Mouse (Mus musculus) bone marrow macrophage, adult 2 months (primary cell): ENCODE measurements around the gene Zfp607b. TPM values are rescaled to one million over a fixed set of nuclear protein-coding genes. Genes with fewer than 3 reads are reported as not detected.

Experiments
- H3K27ac ChIP-seq: 2 replicates; pipeline ENCODE4 v1.5.1; 2012; ENCODE audit warnings: low read depth, low read length; ENCODE audit not compliant: insufficient read depth
- H3K4me1 ChIP-seq: 2 replicates; pipeline ENCODE4 v1.6.1; 2012; ENCODE audit warnings: low read length; ENCODE audit not compliant: control insufficient read depth, insufficient read depth
- H3K4me3 ChIP-seq: 2 replicates; pipeline ENCODE4 v1.5.1; 2012; ENCODE audit warnings: mild to moderate bottlenecking, low read length, moderate library complexity; ENCODE audit not compliant: insufficient read depth
- CTCF ChIP-seq: IDR thresholded peaks from 2 replicates; pipeline ENCODE4 v1.5.1; 2012; ENCODE audit warnings: low read depth, mild to moderate bottlenecking, low read length, moderate library complexity
- POLR2A ChIP-seq: IDR thresholded peaks from 2 replicates; pipeline ENCODE4 v1.6.1; 2012; ENCODE audit warnings: mild to moderate bottlenecking, low read depth, low read length, borderline replicate concordance
- polyA plus RNA-seq: library from polyadenylated mRNA; stranded (reverse); fragments of >200 nt; gene quantifications from 2 replicates; pipeline ENCODE4 v1.2.4, GENCODE M21; 2012; ENCODE audit not compliant: missing spikeins, insufficient read depth, insufficient read length

Zfp607b gene
- polyA plus RNA-seq, 1 experiment, result 5.6 TPM

- Histone ChIP-seq H3K4me1 (no peaks in the 10 kb centered on the region), H3K27ac (no peak overlapping the region), H3K4me3 (no peak overlapping the region)
- no peak for TF ChIP-seq CTCF
Measured at GRCm38 (mm10) chr7:27656600-27656999, 32.5 kb upstream of the Zfp607b start.

- TF ChIP-seq CTCF (no peak), POLR2A (no peak)
- Histone ChIP-seq H3K27ac (no peak overlapping the region), H3K4me1 (no peaks in the 10 kb centered on the region), H3K4me3 (no peak overlapping the region)
Measured at GRCm38 (mm10) chr7:27657824-27658395, 31.2 kb upstream of the Zfp607b start.

- Histone ChIP-seq H3K27ac (no peak overlapping the region), H3K4me1 (no peaks in the 10 kb centered on the region), H3K4me3 (no peak overlapping the region)
- TF ChIP-seq CTCF (no peak), POLR2A (no peak)
Measured at GRCm38 (mm10) chr7:27658712-27659663, 30.2 kb upstream of the Zfp607b start.

- no peaks in the 10 kb centered on the region for H3K4me1 ChIP-seq
- TF ChIP-seq CTCF (no peak), POLR2A (no peak)
Measured at GRCm38 (mm10) chr7:27662038-27662437, 27.1 kb upstream of the Zfp607b start.

GRCm38 (mm10) chr7:27673064-27673574, 16.0 kb upstream of the Zfp607b start:
- H3K27ac ChIP-seq, result no peak overlapping the region
- H3K4me3 ChIP-seq, result peak overlapping the region; percentile 61
- no peak for TF ChIP-seq POLR2A
- TF ChIP-seq CTCF, result no peak
- H3K4me1 ChIP-seq, result peaks cover 10% of the 10 kb centered on the region

More at GRCm38 (mm10) chr7:27662038-27662437, 27.1 kb upstream of the Zfp607b start:
- no peak overlapping the region for H3K27ac ChIP-seq
- no peak overlapping the region for H3K4me3 ChIP-seq

- peaks cover 10% of the 10 kb centered on the region for H3K4me1 ChIP-seq
- peak overlapping the region; percentile 61 for H3K4me3 ChIP-seq
- no peak overlapping the region for H3K27ac ChIP-seq
- TF ChIP-seq CTCF (no peak), POLR2A (no peak)
Measured at GRCm38 (mm10) chr7:27673575-27674131, 15.5 kb upstream of the Zfp607b start.

GRCm38 (mm10) chr7:27674195-27674521, 15.0 kb upstream of the Zfp607b start:
- TF ChIP-seq POLR2A (no peak), CTCF (no peak)
- H3K4me3 ChIP-seq, result peak overlapping the region; percentile 61
- no peak overlapping the region for H3K27ac ChIP-seq
- peaks cover 10% of the 10 kb centered on the region for H3K4me1 ChIP-seq

GRCm38 (mm10) chr7:27674522-27675221, 14.5 kb upstream of the Zfp607b start, which contains the start of gene Map3k10:
Gene Map3k10, minus strand, starts transcription at chr7:27674598.
- H3K4me3 ChIP-seq, result peak within 1 kb of the TSS; percentile 61
- TF ChIP-seq CTCF (no peak), POLR2A (no peak)
- peaks cover 10% of the 10 kb centered on the region for H3K4me1 ChIP-seq
- H3K27ac ChIP-seq, result peak within 1 kb of the TSS; percentile 75

GRCm38 (mm10) chr7:27675222-27675612, 13.9 kb upstream of the Zfp607b start:
- Histone ChIP-seq H3K4me3 (no peak overlapping the region; the same call in 1 of the 2 replicates), H3K27ac (no peak overlapping the region), H3K4me1 (peaks cover 10% of the 10 kb centered on the region)
- TF ChIP-seq POLR2A (no peak), CTCF (no peak)
